Mouse (Mus musculus) embryonic fibroblast, embryonic 13.5 days (primary cell): ENCODE data around the gene Pabpc1l. TPM values are rescaled to one million over a fixed set of nuclear protein-coding genes. Genes with fewer than 3 reads are reported as not detected.

Experiments used
- H3K27ac ChIP-seq: 2 replicates; pipeline ENCODE4 v1.5.1; 2012; ENCODE audit warnings: low read length, control low read depth, inconsistent platforms; ENCODE audit not compliant: insufficient read depth
- H3K4me1 ChIP-seq: 2 replicates; pipeline ENCODE4 v1.6.1; 2011; ENCODE audit warnings: low read length; ENCODE audit not compliant: control insufficient read depth, insufficient read depth
- H3K4me3 ChIP-seq: 2 replicates; pipeline ENCODE4 v1.5.1; 2011; ENCODE audit warnings: mild to moderate bottlenecking, control low read depth, low read length; ENCODE audit not compliant: insufficient read depth
- CTCF ChIP-seq: IDR thresholded peaks from 2 replicates; pipeline ENCODE4 v1.5.1; 2011; ENCODE audit warnings: mild to moderate bottlenecking, control low read depth, low read length, moderate library complexity, borderline replicate concordance; ENCODE audit not compliant: insufficient read depth
- POLR2A ChIP-seq: IDR thresholded peaks from 2 replicates; pipeline ENCODE4 v1.6.1; 2011; ENCODE audit warnings: low read depth, mild to moderate bottlenecking, control low read depth, low read length, moderate library complexity
- polyA plus RNA-seq: library from polyadenylated mRNA; stranded (reverse); fragments of >200 nt; gene quantifications from 2 replicates; pipeline ENCODE4 v1.2.4, GENCODE M21; 2011; ENCODE audit warnings: low read depth; ENCODE audit not compliant: missing spikeins, insufficient read length

Pabpc1l gene
- polyA plus RNA-seq, 1 experiment = 1.4 TPM

DNA sequence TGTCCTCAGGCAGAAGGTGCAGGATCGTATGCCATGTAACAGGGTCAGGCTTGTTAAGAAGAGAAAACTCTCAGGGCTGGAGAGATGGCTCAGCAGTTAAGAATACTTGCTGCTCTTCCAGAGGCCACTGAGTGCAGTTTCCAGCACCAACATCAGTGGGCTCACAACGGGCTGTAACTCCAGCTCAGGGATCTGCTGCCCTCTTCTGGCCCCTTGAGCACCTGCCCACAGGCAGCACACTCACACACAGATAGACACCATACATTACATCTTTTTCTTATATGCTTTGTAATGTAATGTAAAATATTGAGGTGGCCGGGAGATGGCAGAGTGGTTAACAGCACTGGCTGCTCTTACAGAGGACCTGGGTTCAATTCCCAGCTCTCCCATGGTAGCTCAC is 7.7 kb downstream of the Pabpc1l start:
- Histone ChIP-seq H3K4me1 (no peaks in the 10 kb centered on the region), H3K27ac (no peak overlapping the region), H3K4me3 (no peak overlapping the region)
- no peak for TF ChIP-seq POLR2A
- 0 out of 2 replicates have a peak, but pooled peaks have one; percentile 6 for TF ChIP-seq CTCF

DNA sequence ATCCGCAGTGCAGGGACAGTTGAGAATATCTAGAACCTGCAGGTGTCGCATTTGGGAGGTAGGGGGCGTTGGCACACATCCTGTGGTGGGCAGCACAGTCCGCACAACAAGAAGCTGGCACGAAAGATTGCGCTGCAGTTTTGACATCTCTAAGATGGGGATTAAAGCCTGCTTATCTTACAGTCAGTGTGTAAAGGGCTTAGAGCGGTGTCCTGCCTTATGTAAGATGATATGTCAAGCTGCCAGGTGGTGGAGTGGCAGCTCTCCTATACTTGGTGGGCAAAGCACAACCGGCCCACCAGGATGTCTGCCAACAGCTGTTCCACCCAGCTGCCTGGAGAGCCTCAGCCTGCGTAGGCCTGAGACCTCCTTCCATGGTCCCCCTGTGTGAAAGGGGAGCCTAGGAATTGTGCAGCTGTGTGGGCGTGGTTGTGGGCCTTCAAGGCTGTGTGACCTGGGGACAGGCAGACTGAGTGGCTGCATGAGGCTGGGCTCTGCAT is 11.3 kb downstream of the Pabpc1l start:
- Histone ChIP-seq H3K4me1 (no peaks in the 10 kb centered on the region), H3K4me3 (no peak overlapping the region), H3K27ac (no peak overlapping the region)
- TF ChIP-seq POLR2A (no peak), CTCF (no peak)

GRCm38 (mm10) chr2:164038407-164039028 is 13.3 kb downstream of the Pabpc1l start:
- TF ChIP-seq POLR2A (no peak), CTCF (no peak)
- Histone ChIP-seq H3K27ac (no peak overlapping the region), H3K4me3 (no peak overlapping the region), H3K4me1 (no peaks in the 10 kb centered on the region)

DNA sequence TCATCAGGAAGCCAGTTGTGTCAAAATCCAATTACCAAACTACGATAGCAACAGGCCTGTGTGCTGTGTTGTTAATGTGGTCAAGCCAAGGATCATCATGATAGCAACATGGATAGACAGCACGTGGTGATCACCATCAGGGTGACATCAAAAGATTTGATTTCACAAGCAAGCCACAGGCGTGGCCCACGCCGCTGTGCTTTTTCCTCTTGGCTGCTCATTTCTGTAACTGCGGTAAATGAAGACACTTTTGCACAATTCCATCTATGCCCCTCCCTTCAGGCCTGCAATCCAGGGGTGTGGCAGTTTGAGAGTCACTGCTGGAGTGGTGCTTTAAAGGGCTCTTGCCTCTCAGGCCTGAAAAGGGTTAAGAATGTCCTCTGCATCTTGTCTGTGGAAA is 15.7 kb downstream of the Pabpc1l start:
- Histone ChIP-seq H3K27ac (no peak overlapping the region), H3K4me1 (no peaks in the 10 kb centered on the region), H3K4me3 (no peak overlapping the region)
- TF ChIP-seq POLR2A (no peak), CTCF (no peak)

DNA sequence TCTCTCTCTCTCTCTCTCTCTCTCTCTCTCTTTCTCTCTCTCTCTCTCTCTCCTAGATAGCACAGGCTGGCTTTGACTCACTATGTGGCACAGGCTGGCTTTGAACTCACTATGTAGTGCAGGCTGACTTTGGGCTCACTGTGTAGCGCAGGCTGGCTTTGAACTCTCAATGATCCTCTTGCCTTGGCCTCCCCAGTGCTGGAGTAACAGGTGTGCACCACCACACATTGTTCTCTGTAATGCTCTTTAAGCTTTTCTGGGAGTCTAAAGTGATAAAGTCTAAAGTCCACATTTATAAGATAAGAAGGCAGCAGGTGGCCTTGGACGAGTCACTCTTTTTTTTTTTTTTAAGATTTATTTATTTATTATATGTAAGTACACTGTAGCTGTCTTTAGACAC is 16.3 kb downstream of the Pabpc1l start:
- no peaks in the 10 kb centered on the region for H3K4me1 ChIP-seq
- no peak overlapping the region for H3K4me3 ChIP-seq
- no peak overlapping the region for H3K27ac ChIP-seq
- TF ChIP-seq CTCF (no peak), POLR2A (no peak)

- TF ChIP-seq CTCF = no peak
- no peaks in the 10 kb centered on the region for H3K4me1 ChIP-seq
- H3K4me3 ChIP-seq = no peak overlapping the region
- H3K27ac ChIP-seq = no peak overlapping the region
Measured at GRCm38 (mm10) chr2:164047197-164047690, 22.0 kb downstream of the Pabpc1l start.

DNA sequence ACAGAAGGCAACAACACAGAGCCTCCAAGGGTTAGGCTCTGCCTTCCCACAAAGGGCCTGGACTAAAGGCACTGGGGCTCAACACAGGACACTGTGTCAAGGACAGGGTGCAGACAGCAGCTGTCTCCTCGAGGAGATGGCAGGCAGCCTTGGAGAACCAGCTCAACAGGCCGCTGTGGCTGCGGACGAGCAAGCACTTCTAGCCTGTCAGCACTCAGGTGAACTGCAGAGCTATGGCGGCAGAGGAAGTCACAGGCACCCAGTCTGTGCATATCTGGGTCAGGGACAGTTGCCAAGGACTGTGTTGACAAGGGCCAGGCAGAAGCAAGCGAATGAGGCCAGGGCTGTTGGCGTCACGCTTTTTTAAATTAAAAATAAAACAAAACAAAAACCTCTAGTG is 28.5 kb downstream of the Pabpc1l start:
- Histone ChIP-seq H3K4me3 (no peak overlapping the region), H3K4me1 (no peaks in the 10 kb centered on the region), H3K27ac (no peak overlapping the region)
- TF ChIP-seq CTCF (no peak), POLR2A (no peak)

DNA sequence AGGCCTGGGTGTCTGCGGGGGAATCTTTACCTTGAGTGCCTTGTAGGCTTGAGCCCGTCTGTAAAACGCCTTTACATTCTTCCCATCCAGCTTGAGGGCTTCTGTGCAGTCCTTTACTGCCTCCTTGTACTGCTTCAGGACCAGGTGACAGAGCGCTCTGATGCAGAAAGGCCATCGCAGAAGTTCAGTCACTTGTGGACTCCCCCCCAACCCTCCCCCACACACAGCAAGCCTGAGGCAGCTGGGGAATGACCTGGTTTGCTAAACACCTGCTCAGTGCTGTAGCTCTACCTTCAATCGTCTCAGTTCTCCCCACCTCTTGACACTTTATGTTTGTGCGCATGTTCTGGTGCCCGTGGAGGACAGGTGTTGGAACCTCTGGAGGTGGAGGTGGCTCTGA is 29.4 kb downstream of the Pabpc1l start:
- TF ChIP-seq CTCF (no peak), POLR2A (no peak)
- Histone ChIP-seq H3K4me3 (no peak overlapping the region), H3K4me1 (no peaks in the 10 kb centered on the region), H3K27ac (no peak overlapping the region)

GRCm38 (mm10) chr2:164059634-164060235 is 34.5 kb downstream of the Pabpc1l start:
- H3K4me1 ChIP-seq = no peaks in the 10 kb centered on the region
- TF ChIP-seq POLR2A = no peak
- TF ChIP-seq CTCF = no peak
- no peak overlapping the region for H3K4me3 ChIP-seq
- no peak overlapping the region for H3K27ac ChIP-seq

DNA sequence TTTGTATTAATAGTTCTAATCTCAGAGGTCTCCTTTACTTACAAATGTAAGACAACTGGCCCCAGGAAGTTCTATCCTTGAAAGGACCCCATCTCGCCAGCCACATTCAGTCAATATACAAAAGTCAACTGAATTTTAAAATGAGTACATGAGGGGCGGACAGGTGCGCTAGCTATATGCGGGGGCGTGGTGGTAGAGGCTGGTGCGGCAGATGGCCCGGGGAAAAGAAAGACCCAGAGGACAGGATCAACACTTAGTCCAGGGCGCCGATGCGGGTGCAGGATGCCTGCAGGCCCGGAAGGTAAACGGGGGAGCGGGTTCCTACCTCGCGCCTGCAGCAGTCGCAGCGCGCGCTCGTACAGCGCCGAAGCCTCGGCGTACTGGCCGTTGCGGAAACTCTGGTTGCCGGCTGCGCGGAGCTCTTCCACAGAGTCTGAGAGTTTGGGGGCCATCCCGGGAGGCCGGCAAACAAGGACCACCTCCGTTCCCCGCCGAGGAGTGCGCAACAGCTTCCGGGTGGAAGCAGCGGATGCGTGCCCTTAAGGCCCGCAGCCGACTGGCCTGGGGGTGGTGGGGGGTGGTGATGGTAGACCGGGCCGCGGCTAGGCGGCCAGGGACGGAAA is 45.0 kb downstream of the Pabpc1l start, which contains the start of gene Stk4:
TSS of gene Stk4 (plus strand) at position 181 of the 623 bp plus-strand sequence.
- TF ChIP-seq POLR2A (no peak), CTCF (no peak)
- Histone ChIP-seq H3K4me3 (peak within 1 kb of the TSS; percentile 65), H3K4me1 (peaks cover 2% of the 10 kb centered on the region; the same call in 1 of the 2 replicates), H3K27ac (no peak within 1 kb of the TSS)
